Mouse (Mus musculus): Measurements from ENCODE around the gene Stk40. TPM values are rescaled to one million over a fixed set of nuclear protein-coding genes. Genes with fewer than 3 reads are reported as not detected.

Gene Stk40
- polyA plus RNA-seq, 1 experiment from 2014 or later, result 29.6 TPM

GRCm38 (mm10) chr4:126115871-126116521, 12.2 kb downstream of the Stk40 start:
- ATAC-seq (ENCODE audit: insufficient read depth, low FRiP score), result 0 out of 2 replicates have a peak, but pooled peaks have one; percentile 51
- Histone ChIP-seq H3K4me2 (ENCODE audit: low read depth, low read length) (no peak overlapping the region), H3K4me3 (replicated peaks; ENCODE audit: low read length) (no peak overlapping the region), H3K27ac (ENCODE audit: low read length) (peak overlapping the region; percentile 12; the same call in 1 of the 2 replicates), H3K4me1 (ENCODE audit: control insufficient read depth, insufficient read depth, low read length) (peaks cover 16% of the 10 kb centered on the region), H3K9me3 (replicated peaks; ENCODE audit: control insufficient read depth, low read length) (no peaks in the 10 kb centered on the region), H3K36me3 (ENCODE audit: control insufficient read depth, insufficient read depth, low read length) (no peaks in the 10 kb centered on the region), H3K9ac (ENCODE audit: low read length) (no peak overlapping the region), H3K27me3 (ENCODE audit: control insufficient read depth, insufficient read depth, low read length) (no peaks in the 10 kb centered on the region)
- WGBS, result 48% methylated on average over 6 of the region's 6 CpGs

GRCm38 (mm10) chr4:126117116-126117515, 13.4 kb downstream of the Stk40 start:
- Histone ChIP-seq H3K27ac (ENCODE audit: low read length) (no peak overlapping the region), H3K9me3 (replicated peaks; ENCODE audit: control insufficient read depth, low read length) (no peaks in the 10 kb centered on the region), H3K36me3 (ENCODE audit: control insufficient read depth, insufficient read depth, low read length) (0 out of 2 replicates have a peak, but pooled peaks cover 5% of the 10 kb centered on the region), H3K4me2 (ENCODE audit: low read depth, low read length) (no peak overlapping the region), H3K4me1 (ENCODE audit: control insufficient read depth, insufficient read depth, low read length) (peaks cover 14% of the 10 kb centered on the region; the same call in 1 of the 2 replicates), H3K27me3 (ENCODE audit: control insufficient read depth, insufficient read depth, low read length) (no peaks in the 10 kb centered on the region), H3K9ac (ENCODE audit: low read length) (no peak overlapping the region), H3K4me3 (replicated peaks; ENCODE audit: low read length) (no peak overlapping the region)
- 71% methylated on average over 8 of the region's 8 CpGs for WGBS
- ATAC-seq (ENCODE audit: insufficient read depth, low FRiP score), result no peak

DNA sequence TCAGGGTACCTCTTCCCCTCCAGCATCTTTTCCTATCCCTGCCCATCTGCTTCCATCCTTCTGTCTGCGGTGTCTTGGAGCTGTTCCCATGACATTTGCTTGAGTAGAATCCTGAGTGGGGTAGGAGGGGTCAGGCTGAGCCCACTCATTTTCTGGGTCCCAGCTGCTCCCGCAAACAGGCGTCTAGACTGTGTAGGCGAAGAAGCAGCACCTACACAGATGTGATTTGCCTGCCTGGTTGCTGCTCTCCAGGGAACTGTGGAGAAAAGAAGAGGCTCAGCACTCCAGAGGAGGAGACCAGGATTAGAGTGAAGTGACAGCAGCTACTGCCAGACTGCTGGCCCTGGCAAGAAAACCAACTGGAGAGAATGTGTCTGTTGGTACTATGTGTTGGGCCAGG, 14.9 kb downstream of the Stk40 start:
- no peaks in the 10 kb centered on the region for H3K27me3 ChIP-seq (ENCODE audit: control insufficient read depth, insufficient read depth, low read length)
- H3K36me3 ChIP-seq (ENCODE audit: control insufficient read depth, insufficient read depth, low read length), result 0 out of 2 replicates have a peak, but pooled peaks cover 5% of the 10 kb centered on the region
- no peak for ATAC-seq (ENCODE audit: insufficient read depth, low FRiP score)
- no peak overlapping the region for H3K4me3 ChIP-seq (replicated peaks; ENCODE audit: low read length)
- WGBS, result 89% methylated on average over 4 of the region's 4 CpGs
- H3K4me1 ChIP-seq (ENCODE audit: control insufficient read depth, insufficient read depth, low read length), result peaks cover 13% of the 10 kb centered on the region; the same call in 1 of the 2 replicates
- H3K4me2 ChIP-seq (ENCODE audit: low read depth, low read length), result no peak overlapping the region
- H3K9ac ChIP-seq (ENCODE audit: low read length), result no peak overlapping the region
- H3K9me3 ChIP-seq (replicated peaks; ENCODE audit: control insufficient read depth, low read length), result no peaks in the 10 kb centered on the region
- no peak overlapping the region for H3K27ac ChIP-seq (ENCODE audit: low read length)

DNA sequence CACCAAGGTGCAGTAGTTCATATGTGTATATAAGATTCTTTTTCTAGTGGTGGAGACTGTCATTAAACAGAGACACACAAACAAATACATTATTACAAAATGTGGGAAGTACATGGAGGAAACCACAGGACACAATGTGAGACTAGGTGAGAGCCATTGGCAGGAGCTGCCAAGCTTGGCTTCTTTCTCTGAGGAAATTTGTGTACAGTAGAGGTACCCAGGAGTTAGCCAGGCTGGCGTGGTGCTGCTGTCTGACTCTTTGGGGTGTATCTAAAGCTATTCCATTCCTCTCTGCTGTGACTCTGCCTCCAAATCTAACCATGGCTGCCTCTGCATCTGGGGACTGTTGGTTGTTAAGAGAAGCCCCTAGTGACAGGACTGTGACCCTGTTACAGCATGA, 15.3 kb downstream of the Stk40 start:
- no peak for ATAC-seq (ENCODE audit: insufficient read depth, low FRiP score)
- no peak overlapping the region for H3K27ac ChIP-seq (ENCODE audit: low read length)
- no peak overlapping the region for H3K9ac ChIP-seq (ENCODE audit: low read length)
- 0 out of 2 replicates have a peak, but pooled peaks cover 5% of the 10 kb centered on the region for H3K36me3 ChIP-seq (ENCODE audit: control insufficient read depth, insufficient read depth, low read length)
- no peaks in the 10 kb centered on the region for H3K9me3 ChIP-seq (replicated peaks; ENCODE audit: control insufficient read depth, low read length)
- H3K27me3 ChIP-seq (ENCODE audit: control insufficient read depth, insufficient read depth, low read length), result no peaks in the 10 kb centered on the region
- no peak overlapping the region for H3K4me2 ChIP-seq (ENCODE audit: low read depth, low read length)
- no peak overlapping the region for H3K4me3 ChIP-seq (replicated peaks; ENCODE audit: low read length)
- peaks cover 9% of the 10 kb centered on the region; the same call in 1 of the 2 replicates for H3K4me1 ChIP-seq (ENCODE audit: control insufficient read depth, insufficient read depth, low read length)
- WGBS, result 90% methylated on average over 1 of the region's 1 CpGs

GRCm38 (mm10) chr4:126120052-126120451, 16.3 kb downstream of the Stk40 start:
- Histone ChIP-seq H3K9me3 (replicated peaks; ENCODE audit: control insufficient read depth, low read length) (no peaks in the 10 kb centered on the region), H3K4me3 (replicated peaks; ENCODE audit: low read length) (no peak overlapping the region), H3K9ac (ENCODE audit: low read length) (no peak overlapping the region), H3K36me3 (ENCODE audit: control insufficient read depth, insufficient read depth, low read length) (0 out of 2 replicates have a peak, but pooled peaks cover 5% of the 10 kb centered on the region), H3K27me3 (ENCODE audit: control insufficient read depth, insufficient read depth, low read length) (no peaks in the 10 kb centered on the region), H3K4me2 (ENCODE audit: low read depth, low read length) (no peak overlapping the region), H3K4me1 (ENCODE audit: control insufficient read depth, insufficient read depth, low read length) (peaks cover 6% of the 10 kb centered on the region; the same call in 1 of the 2 replicates), H3K27ac (ENCODE audit: low read length) (no peak overlapping the region)
- no peak for ATAC-seq (ENCODE audit: insufficient read depth, low FRiP score)
- WGBS, result 90% methylated on average over 5 of the region's 5 CpGs

DNA sequence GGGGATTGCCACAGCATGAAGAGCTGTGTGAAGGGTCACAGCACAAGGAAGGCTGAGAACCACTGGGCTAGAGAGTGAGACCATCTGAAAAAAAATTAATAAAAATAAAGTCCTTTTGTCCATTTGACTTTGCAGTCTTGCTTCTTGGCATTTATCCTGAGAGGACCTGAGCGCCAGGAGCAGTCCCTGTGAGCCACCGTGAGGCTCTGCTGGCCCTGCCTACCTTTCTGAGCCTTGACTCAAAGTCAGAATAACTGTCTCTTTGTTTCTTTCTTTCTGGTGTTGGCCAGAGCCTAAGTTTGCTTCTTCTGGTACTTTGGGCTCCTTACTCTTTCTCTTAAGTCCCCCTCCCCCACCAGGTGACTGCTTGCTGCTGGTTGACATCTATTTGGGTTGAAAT, 16.7 kb downstream of the Stk40 start:
- H3K36me3 ChIP-seq (ENCODE audit: control insufficient read depth, insufficient read depth, low read length), result 0 out of 2 replicates have a peak, but pooled peaks cover 5% of the 10 kb centered on the region
- no peak overlapping the region for H3K4me2 ChIP-seq (ENCODE audit: low read depth, low read length)
- no peak overlapping the region for H3K4me3 ChIP-seq (replicated peaks; ENCODE audit: low read length)
- no peaks in the 10 kb centered on the region for H3K9me3 ChIP-seq (replicated peaks; ENCODE audit: control insufficient read depth, low read length)
- no peak overlapping the region for H3K27ac ChIP-seq (ENCODE audit: low read length)
- H3K9ac ChIP-seq (ENCODE audit: low read length), result no peak overlapping the region
- no peak for ATAC-seq (ENCODE audit: insufficient read depth, low FRiP score)
- 98% methylated on average over 2 of the region's 2 CpGs for WGBS
- H3K4me1 ChIP-seq (ENCODE audit: control insufficient read depth, insufficient read depth, low read length), result peaks cover 6% of the 10 kb centered on the region; the same call in 1 of the 2 replicates
- H3K27me3 ChIP-seq (ENCODE audit: control insufficient read depth, insufficient read depth, low read length), result no peaks in the 10 kb centered on the region

GRCm38 (mm10) chr4:126123309-126124040, 19.7 kb downstream of the Stk40 start:
- Histone ChIP-seq H3K36me3 (ENCODE audit: control insufficient read depth, insufficient read depth, low read length) (peaks cover 5% of the 10 kb centered on the region; the same call in 1 of the 2 replicates), H3K9ac (ENCODE audit: low read length) (no peak overlapping the region), H3K4me1 (ENCODE audit: control insufficient read depth, insufficient read depth, low read length) (no peaks in the 10 kb centered on the region), H3K27me3 (ENCODE audit: control insufficient read depth, insufficient read depth, low read length) (no peaks in the 10 kb centered on the region), H3K4me2 (ENCODE audit: low read depth, low read length) (no peak overlapping the region), H3K4me3 (replicated peaks; ENCODE audit: low read length) (no peak overlapping the region), H3K27ac (ENCODE audit: low read length) (no peak overlapping the region), H3K9me3 (replicated peaks; ENCODE audit: control insufficient read depth, low read length) (no peaks in the 10 kb centered on the region)
- no peak for ATAC-seq (ENCODE audit: insufficient read depth, low FRiP score)
- 80% methylated on average over 10 of the region's 10 CpGs for WGBS

DNA sequence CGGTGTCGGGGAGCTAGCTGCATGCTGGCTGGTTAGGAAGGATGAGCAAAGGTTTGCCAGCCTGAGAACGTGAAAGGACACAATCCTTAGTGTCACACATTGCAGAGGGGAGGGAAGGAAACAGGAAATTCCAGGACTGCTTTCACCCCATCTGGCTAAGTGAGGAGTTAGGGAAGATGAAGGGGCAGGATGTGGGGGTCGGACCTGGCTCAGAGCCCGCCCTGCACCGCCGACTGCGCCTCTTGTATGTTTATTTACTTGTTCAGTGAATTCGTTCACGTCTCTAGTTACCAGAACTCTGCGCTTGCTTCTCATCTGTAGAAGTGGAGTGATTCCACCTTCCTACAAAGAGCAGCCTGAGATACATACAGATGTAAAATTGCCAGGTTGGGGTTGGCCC, 26.7 kb downstream of the Stk40 start:
- 29% methylated on average over 11 of the region's 11 CpGs for WGBS
- Histone ChIP-seq H3K27ac (ENCODE audit: low read length) (peak overlapping the region; percentile 81), H3K4me2 (ENCODE audit: low read depth, low read length) (no peak overlapping the region), H3K36me3 (ENCODE audit: control insufficient read depth, insufficient read depth, low read length) (peaks cover 5% of the 10 kb centered on the region; the same call in 1 of the 2 replicates), H3K27me3 (ENCODE audit: control insufficient read depth, insufficient read depth, low read length) (no peaks in the 10 kb centered on the region), H3K9ac (ENCODE audit: low read length) (peak overlapping the region; percentile 20; the same call in 1 of the 2 replicates), H3K4me3 (replicated peaks; ENCODE audit: low read length) (no peak overlapping the region), H3K4me1 (ENCODE audit: control insufficient read depth, insufficient read depth, low read length) (peaks cover 21% of the 10 kb centered on the region), H3K9me3 (replicated peaks; ENCODE audit: control insufficient read depth, low read length) (no peaks in the 10 kb centered on the region)
- peak; percentile 54; the same call in 1 of the 2 replicates for ATAC-seq (ENCODE audit: insufficient read depth, low FRiP score)
